Mouse (Mus musculus) kidney, adult 2 months (tissue): ENCODE results near the gene Ahsa1.

Experiments used
- CTCF ChIP-seq: fragments of 200-500 bp; conservative IDR thresholded peaks from 2 replicates; pipeline ENCODE4 v1.5.1; 2011; ENCODE audit warnings: low read depth, mild to moderate bottlenecking, control low read depth, low read length, moderate library complexity, mixed read lengths; ENCODE audit not compliant: insufficient read depth, insufficient read length
- POLR2A ChIP-seq: fragments of 200-500 bp; IDR thresholded peaks from one replicate; pipeline ENCODE4 v1.6.1; 2011; ENCODE audit warnings: low read depth, low read length, control low read depth

GRCm38 (mm10) chr12:87283706-87284105 lies 17.4 kb downstream of the Ahsa1 start:
- no peak for TF ChIP-seq CTCF
- no peak for TF ChIP-seq POLR2A
